Mouse (Mus musculus) bone marrow, adult 2 months (tissue): ENCODE data around the gene Lgmn. TPM values are rescaled to one million over a fixed set of nuclear protein-coding genes. Genes with fewer than 3 reads are reported as not detected.

ENCODE experiments used
- H3K27ac ChIP-seq: fragments of 200-500 bp; 2 replicates; pipeline ENCODE4 v1.5.1; 2012; ENCODE audit warnings: low read depth, mild to moderate bottlenecking, control low read depth, inconsistent platforms, low read length; ENCODE audit not compliant: control insufficient read depth, poor library complexity, insufficient read depth
- H3K4me1 ChIP-seq: fragments of 200-500 bp; 2 replicates; pipeline ENCODE4 v1.6.1; 2011; ENCODE audit warnings: low read length; ENCODE audit not compliant: control insufficient read depth, insufficient read depth
- H3K4me3 ChIP-seq: fragments of 200-500 bp; replicated peaks from 2 replicates; pipeline ENCODE3; 2011; ENCODE audit warnings: mild to moderate bottlenecking, low read depth, low read length, control low read depth; ENCODE audit not compliant: control insufficient read depth
- CTCF ChIP-seq: fragments of 200-500 bp; IDR thresholded peaks from 2 replicates; pipeline ENCODE4 v1.5.1; 2011; ENCODE audit warnings: low read length, control low read depth; ENCODE audit not compliant: control insufficient read depth, insufficient read depth
- POLR2A ChIP-seq: fragments of 200-500 bp; IDR thresholded peaks from 2 replicates; pipeline ENCODE4 v1.6.1; 2011; ENCODE audit warnings: low read depth, mild to moderate bottlenecking, control low read depth, low read length, borderline replicate concordance; ENCODE audit not compliant: control insufficient read depth
- WGBS: fragments of 180-500 bp; shearing (Covaris S2); methylation state at CpG from one replicate; pipeline ENCODE4 v1.1.7; 2018; 5-methylcytosine and 5-hydroxymethylcytosine counted together
- polyA plus RNA-seq: library from polyadenylated mRNA; stranded (reverse); fragments of >200 nt; gene quantifications from 2 replicates; pipeline ENCODE4 v1.2.4, GENCODE M21; 2011; ENCODE audit warnings: low replicate concordance; ENCODE audit not compliant: missing spikeins, insufficient read depth, insufficient read length

Lgmn gene
- polyA plus RNA-seq, 1 experiment: 35.4 TPM

- H3K4me1 ChIP-seq: no peaks in the 10 kb centered on the region
These were observed 22.6 kb downstream of the Lgmn start for GRCm38 (mm10) chr12:102416955-102417510.

GRCm38 (mm10) chr12:102416391-102416837, 23.2 kb downstream of the Lgmn start:
- no peak overlapping the region for H3K27ac ChIP-seq
- WGBS: 65% methylated on average over 7 of the region's 7 CpGs
- TF ChIP-seq CTCF (no peak), POLR2A (no peak)
- H3K4me1 ChIP-seq: no peaks in the 10 kb centered on the region
- no peak overlapping the region for H3K4me3 ChIP-seq

More at GRCm38 (mm10) chr12:102416955-102417510, 22.6 kb downstream of the Lgmn start:
- Histone ChIP-seq H3K27ac (no peak overlapping the region), H3K4me3 (no peak overlapping the region)
- 85% methylated on average over 7 of the region's 7 CpGs for WGBS
- TF ChIP-seq CTCF (no peak), POLR2A (no peak)

GRCm38 (mm10) chr12:102414686-102415085, 24.9 kb downstream of the Lgmn start:
- H3K27ac ChIP-seq: no peak overlapping the region
- WGBS: 82% methylated on average over 6 of the region's 6 CpGs
- TF ChIP-seq POLR2A (no peak), CTCF (no peak)
- H3K4me1 ChIP-seq: no peaks in the 10 kb centered on the region
- no peak overlapping the region for H3K4me3 ChIP-seq

GRCm38 (mm10) chr12:102413171-102413570, 26.4 kb downstream of the Lgmn start:
- no peak overlapping the region for H3K4me3 ChIP-seq
- H3K4me1 ChIP-seq: no peaks in the 10 kb centered on the region
- no peak overlapping the region for H3K27ac ChIP-seq
- TF ChIP-seq CTCF (no peak), POLR2A (no peak)
- 86% methylated on average over 13 of the region's 13 CpGs for WGBS

- WGBS: 63% methylated on average over 4 of the region's 4 CpGs
- H3K4me3 ChIP-seq: no peak overlapping the region
- H3K4me1 ChIP-seq: no peaks in the 10 kb centered on the region; the same call in 1 of the 2 replicates
- no peak overlapping the region for H3K27ac ChIP-seq
- TF ChIP-seq POLR2A: no peak
- no peak for TF ChIP-seq CTCF
These were observed 41.0 kb downstream of the Lgmn start for GRCm38 (mm10) chr12:102398588-102398987.

GRCm38 (mm10) chr12:102395998-102396991, 43.3 kb downstream of the Lgmn start:
- H3K4me1 ChIP-seq: no peaks in the 10 kb centered on the region; the same call in 1 of the 2 replicates
- TF ChIP-seq CTCF (no peak), POLR2A (no peak)
- WGBS: 69% methylated on average over 19 of the region's 19 CpGs
- no peak overlapping the region for H3K27ac ChIP-seq
- no peak overlapping the region for H3K4me3 ChIP-seq

- no peak overlapping the region for H3K4me3 ChIP-seq
- WGBS: 53% methylated on average over 9 of the region's 9 CpGs
- H3K4me1 ChIP-seq: no peaks in the 10 kb centered on the region; the same call in 1 of the 2 replicates
- TF ChIP-seq POLR2A (no peak), CTCF (no peak)
- no peak overlapping the region for H3K27ac ChIP-seq
These were observed 44.1 kb downstream of the Lgmn start for GRCm38 (mm10) chr12:102395537-102395936.

GRCm38 (mm10) chr12:102394496-102394895, 45.1 kb downstream of the Lgmn start:
- 78% methylated on average over 7 of the region's 7 CpGs for WGBS
- no peak for TF ChIP-seq CTCF
- no peak for TF ChIP-seq POLR2A
- Histone ChIP-seq H3K27ac (no peak overlapping the region), H3K4me1 (no peaks in the 10 kb centered on the region; the same call in 1 of the 2 replicates), H3K4me3 (no peak overlapping the region)

- 75% methylated on average over 4 of the region's 4 CpGs for WGBS
- no peak overlapping the region for H3K4me3 ChIP-seq
- H3K4me1 ChIP-seq: no peaks in the 10 kb centered on the region
- no peak for TF ChIP-seq POLR2A
- TF ChIP-seq CTCF: peak; percentile 43; the same call in 1 of the 2 replicates
- no peak overlapping the region for H3K27ac ChIP-seq
These were observed 47.6 kb downstream of the Lgmn start for GRCm38 (mm10) chr12:102391982-102392381.
